Mouse (Mus musculus) lung, adult 2 months (tissue): ENCODE measurements around the gene Tagln3.

ENCODE experiments used
- CTCF ChIP-seq: fragments of 200-500 bp; IDR thresholded peaks from 2 replicates; pipeline ENCODE4 v1.5.1; 2011; ENCODE audit warnings: mild to moderate bottlenecking, low read length, control low read depth; ENCODE audit not compliant: insufficient read depth
- POLR2A ChIP-seq: fragments of 200-500 bp; IDR thresholded peaks from 2 replicates; pipeline ENCODE4 v1.6.1; 2011; ENCODE audit warnings: low read depth, mild to moderate bottlenecking, control low read depth, low read length, borderline replicate concordance; ENCODE audit errors: extremely low read depth

DNA sequence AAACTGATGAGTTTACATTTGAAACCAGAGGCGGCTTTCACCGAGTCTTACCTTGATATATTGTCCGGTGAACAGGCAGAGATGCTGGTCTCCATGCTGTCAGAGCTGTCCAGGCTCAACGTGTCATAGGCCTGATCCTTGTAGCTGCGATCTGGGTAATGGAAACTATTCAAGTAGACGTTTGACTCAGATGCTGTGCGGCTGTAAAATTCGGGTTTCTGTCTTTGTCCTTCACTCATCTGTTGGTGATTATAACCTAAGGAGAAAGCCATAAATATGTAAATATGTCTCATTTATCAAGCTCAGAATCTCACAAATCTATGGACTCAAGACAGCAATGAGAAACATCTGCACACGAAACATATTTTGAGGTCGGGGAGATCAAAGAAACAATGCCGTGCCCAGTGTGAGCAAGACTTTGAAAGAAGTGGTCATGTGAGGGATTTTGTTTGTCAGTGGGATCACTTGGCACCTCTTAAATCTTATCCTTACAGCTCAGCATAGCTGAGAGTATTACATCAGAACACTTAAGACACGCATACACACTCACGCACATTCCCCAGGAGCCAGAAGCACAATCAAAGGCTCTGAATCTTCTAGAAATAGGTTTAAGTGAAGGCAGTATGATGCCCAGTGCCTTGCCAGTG, 38.6 kb upstream of the Tagln3 start:
- TF ChIP-seq CTCF (no peak), POLR2A (no peak)
